In the genomic region with DNA sequence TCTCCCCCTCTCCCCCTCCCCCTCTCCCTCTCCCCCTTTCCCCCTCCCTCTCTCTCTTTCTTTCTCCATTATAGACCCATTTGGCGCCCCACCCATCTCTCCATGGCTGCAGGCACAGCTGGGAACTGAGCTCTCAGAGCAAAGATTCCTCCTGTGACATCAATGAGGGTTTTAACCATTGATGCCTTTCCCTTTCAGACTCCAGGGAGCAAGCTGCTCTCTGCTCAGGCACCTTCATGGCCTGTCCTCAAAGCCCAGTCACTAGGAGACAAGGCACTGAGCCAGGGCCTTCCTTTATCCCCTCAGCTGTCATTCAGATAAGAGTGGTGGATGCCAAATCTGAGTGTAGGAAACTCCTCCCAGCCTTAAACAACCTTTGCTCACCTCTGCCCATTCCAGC, we compare ENCODE assay signal across 9 mouse cellular contexts. TPM values are rescaled to one million over a fixed set of nuclear protein-coding genes. Genes with fewer than 3 reads are reported as not detected.
DNase-seq lines count a peak whose midpoint lies in the region; ATAC-seq lines count a peak whose summit lies in the region.
"Had no signal": no experiment of that assay in that cellular context is flagged by ENCODE, and none has a peak within 500 bp of the region (broad histone marks: within the 10 kb centered on the region; RNA-seq: fewer than 3 reads in every experiment).

No protein-coding gene starts in this region.

- ATAC-seq in embryonic facial prominence, embryonic 15.5 days (ENCODE audit: insufficient number of reproducible peaks, low FRiP score, low TSS enrichment, low read depth), result no peak
- no peak for ATAC-seq in inflammation-experienced regulatory T-cells, adult 6 months

- H3K9ac ChIP-seq in embryonic facial prominence, embryonic 15.5 days, result no peak overlapping the region

- H3K27me3 ChIP-seq in embryonic facial prominence, embryonic 15.5 days, result no peaks in the 10 kb centered on the region

- no peaks in the 10 kb centered on the region for H3K36me3 ChIP-seq in embryonic facial prominence, embryonic 15.5 days

- WGBS in embryonic facial prominence, embryonic 15.5 days, result 25% methylated on average over 1 of the region's 1 CpGs

- H3K4me1 ChIP-seq in embryonic facial prominence, embryonic 15.5 days, result peaks cover 13% of the 10 kb centered on the region; the same call in 1 of the 2 replicates

- intact Hi-C loops in heart, postnatal 25 days (cut with DNase I), result loop anchor here (2.0 kb wide), 1 partner anchor 30 kb away; no protein-coding TSS in a partner anchor
- intact Hi-C loops in left cerebral cortex, postnatal 36 days (cut with DNase I), result no loop called here

- H3K27ac ChIP-seq in embryonic facial prominence, embryonic 15.5 days (replicated peaks), result no peak overlapping the region
- H3K27ac ChIP-seq: macrophage had no signal

- no peak overlapping the region for H3K4me3 ChIP-seq in embryonic facial prominence, embryonic 15.5 days (replicated peaks)

- H3K4me2 ChIP-seq in embryonic facial prominence, embryonic 15.5 days (replicated peaks), result peak overlapping the region; percentile 32; the same call in 1 of the 2 replicates

- DNase-seq in kidney, adult 11 months, result peak; percentile 22
- DNase-seq in kidney, postnatal 4 days, result no peak
- DNase-seq in heart, postnatal 25 days (ENCODE audit: low spot score), result peak; percentile 38
- DNase-seq in lung, postnatal 14 days, result peak; percentile 73
- no peak for DNase-seq in testis, postnatal 14 days (ENCODE audit: low spot score)
- no peak for DNase-seq in left cerebral cortex, postnatal 36 days (ENCODE audit: low spot score in 2 of 2)

- H3K9me3 ChIP-seq in embryonic facial prominence, embryonic 15.5 days (replicated peaks), result no peaks in the 10 kb centered on the region

RNA-seq across cellular contexts. Expression of a gene that starts 56.8 kb away (rescaled TPM):
- 9.0 TPM in 2 replicates for polyA plus RNA-seq in embryonic facial prominence, embryonic 15.5 days (2015; fragmentation: Nextera tagmentation; extraction: Ambion mirVana)
- total RNA-seq in heart, postnatal 25 days (2021), result 10 to 100 TPM; 13.2 to 14.5 TPM
- 1 to 10 TPM; 3.6 to 4.4 TPM for total RNA-seq in left cerebral cortex, postnatal 36 days (2021)
- 1 to 10 TPM; 6.1 to 7.8 (median 7.5) TPM for polyA plus RNA-seq in inflammation-experienced regulatory T-cells, adult 6 months (2017; shearing (Covaris generic))

Comparison
In these comparisons a context has a peak if more than half of its experiments do, and no peak if none do; other contexts are left out.
1. DNase-seq: peak in kidney, adult 11 months (single experiment), heart, postnatal 25 days (single experiment) and lung, postnatal 14 days (single experiment); none in kidney, postnatal 4 days (0 of 2), testis, postnatal 14 days (single experiment) and left cerebral cortex, postnatal 36 days (0 of 2).